Mouse (Mus musculus): ENCODE data around the gene Mcee. TPM values are rescaled to one million over a fixed set of nuclear protein-coding genes. Genes with fewer than 3 reads are reported as not detected.

Gene Mcee
- polyA plus RNA-seq (2015; fragmentation: Nextera tagmentation; extraction: Ambion mirVana), result 35.5 and 47.7 TPM in 2 replicates

- peaks cover 22% of the 10 kb centered on the region for H3K4me1 ChIP-seq (replicated peaks)
- under 1% methylated on average over 54 of the region's 54 CpGs for WGBS
- peaks cover 24% of the 10 kb centered on the region for H3K36me3 ChIP-seq
- H3K9ac ChIP-seq, result peak within 1 kb of the TSS; percentile 81
- no peaks in the 10 kb centered on the region for H3K27me3 ChIP-seq
- peak within 1 kb of the TSS; percentile 98 for H3K4me2 ChIP-seq
- peak within 1 kb of the TSS; percentile 79 for H3K27ac ChIP-seq (replicated peaks)
- peak; percentile 99 for ATAC-seq (ENCODE audit: low read depth)
- H3K4me3 ChIP-seq, result peak within 1 kb of the TSS; percentile 77
- no peaks in the 10 kb centered on the region for H3K9me3 ChIP-seq
Measured at GRCm38 (mm10) chr7:64392122-64392818, at the start of gene Mcee, which contains the start of gene Mphosph10. TSS of gene Mcee (plus strand) at chr7:64392607. TSS of gene Mphosph10 (minus strand) at chr7:64392268.

GRCm38 (mm10) chr7:64347813-64348212, 44.6 kb upstream of the Mcee start:
- Histone ChIP-seq H3K9ac (no peak overlapping the region), H3K9me3 (no peaks in the 10 kb centered on the region), H3K4me2 (no peak overlapping the region), H3K27me3 (no peaks in the 10 kb centered on the region), H3K27ac (replicated peaks) (no peak overlapping the region), H3K36me3 (peaks cover 27% of the 10 kb centered on the region), H3K4me3 (no peak overlapping the region), H3K4me1 (replicated peaks) (peaks cover 9% of the 10 kb centered on the region; the same call in 1 of the 2 replicates)
- no peak for ATAC-seq (ENCODE audit: low read depth)
- WGBS, result 91% methylated on average over 1 of the region's 1 CpGs

- ATAC-seq (ENCODE audit: low read depth), result no peak
- WGBS, result 82% methylated on average over 15 of the region's 15 CpGs
- H3K4me3 ChIP-seq, result no peak overlapping the region
- peaks cover 36% of the 10 kb centered on the region for H3K36me3 ChIP-seq
- H3K27me3 ChIP-seq, result no peaks in the 10 kb centered on the region
- H3K4me2 ChIP-seq, result no peak overlapping the region
- H3K9me3 ChIP-seq, result no peaks in the 10 kb centered on the region
- no peak overlapping the region for H3K27ac ChIP-seq (replicated peaks)
- H3K4me1 ChIP-seq (replicated peaks), result peaks cover 15% of the 10 kb centered on the region
- H3K9ac ChIP-seq, result no peak overlapping the region
Measured at GRCm38 (mm10) chr7:64349147-64349861, 43.1 kb upstream of the Mcee start.

- H3K4me3 ChIP-seq, result no peak overlapping the region
- peaks cover 21% of the 10 kb centered on the region for H3K4me1 ChIP-seq (replicated peaks)
- no peak overlapping the region for H3K9ac ChIP-seq
- H3K9me3 ChIP-seq, result no peaks in the 10 kb centered on the region
- H3K4me2 ChIP-seq, result no peak overlapping the region
- H3K36me3 ChIP-seq, result peaks cover 39% of the 10 kb centered on the region
- no peaks in the 10 kb centered on the region for H3K27me3 ChIP-seq
- WGBS, result 69% methylated on average over 4 of the region's 4 CpGs
- peak; percentile 66 for ATAC-seq (ENCODE audit: low read depth)
- H3K27ac ChIP-seq (replicated peaks), result peak overlapping the region; percentile 65
Measured at GRCm38 (mm10) chr7:64351087-64351486, 41.3 kb upstream of the Mcee start.

GRCm38 (mm10) chr7:64354206-64354605, 38.2 kb upstream of the Mcee start:
- Histone ChIP-seq H3K36me3 (peaks cover 42% of the 10 kb centered on the region), H3K4me1 (replicated peaks) (peaks cover 20% of the 10 kb centered on the region)
- WGBS, result 35% methylated on average over 14 of the region's 14 CpGs

GRCm38 (mm10) chr7:64356661-64357060, 35.7 kb upstream of the Mcee start:
- Histone ChIP-seq H3K9me3 (no peaks in the 10 kb centered on the region), H3K36me3 (peaks cover 57% of the 10 kb centered on the region), H3K4me2 (no peak overlapping the region), H3K4me1 (replicated peaks) (peaks cover 15% of the 10 kb centered on the region), H3K9ac (no peak overlapping the region), H3K4me3 (no peak overlapping the region), H3K27me3 (no peaks in the 10 kb centered on the region), H3K27ac (replicated peaks) (no peak overlapping the region)
- WGBS, result 94% methylated on average over 5 of the region's 5 CpGs
- no peak for ATAC-seq (ENCODE audit: low read depth)

More at GRCm38 (mm10) chr7:64354206-64354605, 38.2 kb upstream of the Mcee start:
- no peak overlapping the region for H3K9ac ChIP-seq
- no peaks in the 10 kb centered on the region for H3K27me3 ChIP-seq
- H3K4me2 ChIP-seq, result no peak overlapping the region
- 0 out of 2 replicates have a peak overlapping the region, but pooled peaks have one; percentile 28 for H3K27ac ChIP-seq (replicated peaks)
- no peaks in the 10 kb centered on the region for H3K9me3 ChIP-seq
- no peak for ATAC-seq (ENCODE audit: low read depth)
- H3K4me3 ChIP-seq, result no peak overlapping the region

GRCm38 (mm10) chr7:64357405-64357804, 35.0 kb upstream of the Mcee start:
- no peak overlapping the region for H3K4me3 ChIP-seq
- no peak overlapping the region for H3K27ac ChIP-seq (replicated peaks)
- WGBS, result 86% methylated on average over 9 of the region's 9 CpGs
- ATAC-seq (ENCODE audit: low read depth), result no peak
- no peaks in the 10 kb centered on the region for H3K9me3 ChIP-seq
- H3K36me3 ChIP-seq, result peaks cover 64% of the 10 kb centered on the region
- no peak overlapping the region for H3K9ac ChIP-seq
- H3K4me2 ChIP-seq, result no peak overlapping the region
- H3K4me1 ChIP-seq (replicated peaks), result peaks cover 15% of the 10 kb centered on the region
- no peaks in the 10 kb centered on the region for H3K27me3 ChIP-seq

GRCm38 (mm10) chr7:64358666-64359065, 33.7 kb upstream of the Mcee start:
- WGBS, result 80% methylated on average over 6 of the region's 6 CpGs
- Histone ChIP-seq H3K27me3 (no peaks in the 10 kb centered on the region), H3K4me1 (replicated peaks) (peaks cover 15% of the 10 kb centered on the region), H3K4me2 (no peak overlapping the region), H3K9me3 (no peaks in the 10 kb centered on the region), H3K36me3 (peaks cover 71% of the 10 kb centered on the region), H3K9ac (no peak overlapping the region), H3K27ac (replicated peaks) (no peak overlapping the region), H3K4me3 (no peak overlapping the region)
- no peak for ATAC-seq (ENCODE audit: low read depth)

GRCm38 (mm10) chr7:64359943-64360585, 32.3 kb upstream of the Mcee start:
- 86% methylated on average over 20 of the region's 20 CpGs for WGBS
- peak overlapping the region; percentile 9 for H3K27ac ChIP-seq (replicated peaks)
- H3K4me3 ChIP-seq, result no peak overlapping the region
- no peak overlapping the region for H3K4me2 ChIP-seq
- no peaks in the 10 kb centered on the region for H3K27me3 ChIP-seq
- H3K9ac ChIP-seq, result no peak overlapping the region
- H3K9me3 ChIP-seq, result no peaks in the 10 kb centered on the region
- peaks cover 82% of the 10 kb centered on the region for H3K36me3 ChIP-seq
- H3K4me1 ChIP-seq (replicated peaks), result 0 out of 2 replicates have a peak, but pooled peaks cover 3% of the 10 kb centered on the region
- no peak; the same call in 1 of the 2 replicates for ATAC-seq (ENCODE audit: low read depth)

GRCm38 (mm10) chr7:64360586-64360945, 31.8 kb upstream of the Mcee start:
- peak overlapping the region; percentile 9 for H3K27ac ChIP-seq (replicated peaks)
- H3K9ac ChIP-seq, result no peak overlapping the region
- no peaks in the 10 kb centered on the region for H3K9me3 ChIP-seq
- peak; percentile 59; the same call in 1 of the 2 replicates for ATAC-seq (ENCODE audit: low read depth)
- peaks cover 87% of the 10 kb centered on the region for H3K36me3 ChIP-seq
- WGBS, result 44% methylated on average over 3 of the region's 3 CpGs
- no peaks in the 10 kb centered on the region for H3K27me3 ChIP-seq
- H3K4me3 ChIP-seq, result no peak overlapping the region
- no peak overlapping the region for H3K4me2 ChIP-seq
- H3K4me1 ChIP-seq (replicated peaks), result 0 out of 2 replicates have a peak, but pooled peaks cover 3% of the 10 kb centered on the region

GRCm38 (mm10) chr7:64365863-64366262, 26.5 kb upstream of the Mcee start:
- H3K36me3 ChIP-seq, result peaks cover 76% of the 10 kb centered on the region

GRCm38 (mm10) chr7:64369841-64370240, 22.6 kb upstream of the Mcee start:
- peaks cover 12% of the 10 kb centered on the region; the same call in 1 of the 2 replicates for H3K4me1 ChIP-seq (replicated peaks)
- H3K4me2 ChIP-seq, result no peak overlapping the region
- no peaks in the 10 kb centered on the region for H3K27me3 ChIP-seq
- peaks cover 39% of the 10 kb centered on the region for H3K36me3 ChIP-seq
- H3K9ac ChIP-seq, result no peak overlapping the region
- no peak for ATAC-seq (ENCODE audit: low read depth)
- WGBS, result 90% methylated on average over 6 of the region's 6 CpGs
- H3K27ac ChIP-seq (replicated peaks), result no peak overlapping the region
- no peak overlapping the region for H3K4me3 ChIP-seq
- H3K9me3 ChIP-seq, result no peaks in the 10 kb centered on the region

More at GRCm38 (mm10) chr7:64365863-64366262, 26.5 kb upstream of the Mcee start:
- no peaks in the 10 kb centered on the region for H3K27me3 ChIP-seq
- H3K4me2 ChIP-seq, result no peak overlapping the region
- ATAC-seq (ENCODE audit: low read depth), result no peak
- WGBS, result 95% methylated on average over 5 of the region's 5 CpGs
- no peak overlapping the region for H3K27ac ChIP-seq (replicated peaks)
- H3K4me3 ChIP-seq, result no peak overlapping the region
- H3K4me1 ChIP-seq (replicated peaks), result no peaks in the 10 kb centered on the region
- no peaks in the 10 kb centered on the region for H3K9me3 ChIP-seq
- H3K9ac ChIP-seq, result no peak overlapping the region

All from neural tube, embryonic 13.5 days (tissue).